Mouse (Mus musculus): ENCODE measurements at regions not wholly inside any gene's neighbourhood (a gene's known extent, or its start where the extent isn't known, plus 50 kb on each side); places are given as distances from the start of the nearest gene placed in this dataset.

DNA sequence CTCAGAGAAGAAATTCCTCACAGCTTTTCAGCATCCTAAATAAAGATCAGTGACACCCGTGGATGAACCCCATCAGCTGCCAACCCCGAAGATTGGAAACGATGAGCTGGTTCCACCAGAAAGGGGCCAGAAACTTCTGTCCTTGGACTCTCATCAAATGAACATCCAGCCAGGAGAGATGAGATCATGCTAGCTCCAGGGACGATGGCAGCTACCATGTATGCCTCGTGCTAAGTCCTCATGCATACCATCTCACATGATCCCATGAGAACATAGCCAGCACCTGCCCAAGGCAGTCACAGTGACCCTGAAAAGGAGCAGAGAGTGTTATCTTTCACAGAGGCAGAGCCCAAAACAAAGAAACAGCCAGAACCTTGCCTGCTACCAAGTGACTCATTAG is 88.6 kb downstream of the Irs2 start:
- no peaks in the 10 kb centered on the region for H3K9me3 ChIP-seq (ENCODE audit: control insufficient read depth)
- no peak for ATAC-seq
- no peak for TF ChIP-seq CTCF (IDR thresholded peaks at IDR 0.05; ENCODE audit: low read depth)
- H3K9ac ChIP-seq (ENCODE audit: low read depth, low read length): no peak overlapping the region
- 90% methylated on average over 5 of the region's 5 CpGs for WGBS
- H3K4me3 ChIP-seq (ENCODE audit: low read depth, low read length): no peak overlapping the region
- H3K27me3 ChIP-seq (replicated peaks; ENCODE audit: control insufficient read depth, insufficient read depth, low read length): no peaks in the 10 kb centered on the region
- H3K27ac ChIP-seq (ENCODE audit: low read depth, low read length): no peak overlapping the region
- no peaks in the 10 kb centered on the region for H3K36me3 ChIP-seq (ENCODE audit: control insufficient read depth, insufficient read depth)
- H3K4me1 ChIP-seq (replicated peaks; ENCODE audit: control insufficient read depth, insufficient read depth, low read length): no peaks in the 10 kb centered on the region
- H3K4me2 ChIP-seq (replicated peaks; ENCODE audit: low read depth): no peak overlapping the region

DNA sequence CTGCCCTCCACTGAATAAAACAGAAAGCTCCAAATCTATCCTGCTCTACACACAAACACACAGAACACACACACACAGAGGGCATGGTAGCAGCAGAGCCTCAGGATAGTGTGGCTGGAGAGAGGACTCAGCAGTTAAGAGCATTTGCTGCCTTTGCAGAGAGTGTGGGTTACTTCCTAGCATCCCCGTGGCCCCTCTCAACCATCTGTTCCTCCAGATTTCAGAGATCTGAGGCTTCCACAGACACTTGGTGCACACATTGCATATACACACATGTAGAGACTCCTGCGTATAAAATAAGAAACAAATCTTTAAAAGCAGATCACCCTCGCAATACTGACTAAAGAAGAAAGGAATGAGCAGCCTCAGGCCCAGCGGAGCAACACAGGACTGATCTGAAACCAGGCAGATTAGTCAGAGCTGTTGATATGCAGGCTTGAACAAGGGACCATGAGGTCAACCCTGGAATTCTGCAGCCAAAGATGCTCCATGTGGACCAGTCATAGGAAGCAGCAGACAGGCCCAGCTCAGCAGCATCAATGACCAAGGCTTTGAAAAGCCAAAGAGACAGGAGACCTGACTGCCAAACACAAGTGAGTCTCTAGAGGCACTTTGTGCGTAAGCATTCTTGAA is 89.7 kb downstream of the Irs2 start:
- ATAC-seq: no peak
- 79% methylated on average over 5 of the region's 5 CpGs for WGBS
- Histone ChIP-seq H3K9ac (ENCODE audit: low read depth, low read length) (no peak overlapping the region), H3K27ac (ENCODE audit: low read depth, low read length) (no peak overlapping the region), H3K27me3 (replicated peaks; ENCODE audit: control insufficient read depth, insufficient read depth, low read length) (no peaks in the 10 kb centered on the region), H3K36me3 (ENCODE audit: control insufficient read depth, insufficient read depth) (no peaks in the 10 kb centered on the region), H3K4me3 (ENCODE audit: low read depth, low read length) (no peak overlapping the region), H3K9me3 (ENCODE audit: control insufficient read depth) (no peaks in the 10 kb centered on the region), H3K4me2 (replicated peaks; ENCODE audit: low read depth) (no peak overlapping the region), H3K4me1 (replicated peaks; ENCODE audit: control insufficient read depth, insufficient read depth, low read length) (no peaks in the 10 kb centered on the region)
- TF ChIP-seq CTCF (IDR thresholded peaks at IDR 0.05; ENCODE audit: low read depth): no peak

DNA sequence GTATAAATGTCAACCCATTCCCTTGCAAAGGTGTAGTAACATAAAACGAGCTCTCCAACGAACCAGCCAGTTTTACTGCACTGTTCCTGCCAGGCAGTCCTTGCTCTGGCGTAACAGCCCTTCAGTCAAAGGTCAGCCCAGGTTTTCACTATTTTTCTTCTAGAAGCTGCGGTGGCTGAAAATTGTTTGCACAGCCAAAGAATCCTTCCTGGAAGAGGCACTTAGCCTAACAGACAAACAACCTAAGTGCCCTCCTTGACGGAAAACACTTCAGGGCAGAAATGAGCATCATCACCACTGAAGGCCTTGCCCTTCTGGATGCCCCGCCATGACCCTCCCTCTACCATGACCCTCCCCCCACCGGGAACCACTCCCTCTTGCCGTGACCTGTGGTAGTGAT is 93.6 kb downstream of the Irs2 start:
- no peak overlapping the region for H3K27ac ChIP-seq (ENCODE audit: low read depth, low read length)
- no peak overlapping the region for H3K4me2 ChIP-seq (replicated peaks; ENCODE audit: low read depth)
- no peak overlapping the region for H3K9ac ChIP-seq (ENCODE audit: low read depth, low read length)
- H3K4me3 ChIP-seq (ENCODE audit: low read depth, low read length): no peak overlapping the region
- no peak for TF ChIP-seq CTCF (IDR thresholded peaks at IDR 0.05; ENCODE audit: low read depth)
- 38% methylated on average over 8 of the region's 8 CpGs for WGBS
- 0 out of 2 replicates have a peak, but pooled peaks have one; percentile 39 for ATAC-seq
- H3K27me3 ChIP-seq (replicated peaks; ENCODE audit: control insufficient read depth, insufficient read depth, low read length): no peaks in the 10 kb centered on the region
- H3K36me3 ChIP-seq (ENCODE audit: control insufficient read depth, insufficient read depth): no peaks in the 10 kb centered on the region
- no peaks in the 10 kb centered on the region for H3K9me3 ChIP-seq (ENCODE audit: control insufficient read depth)
- H3K4me1 ChIP-seq (replicated peaks; ENCODE audit: control insufficient read depth, insufficient read depth, low read length): 0 out of 2 replicates have a peak, but pooled peaks cover 4% of the 10 kb centered on the region

GRCm38 (mm10) chr8:10912436-10912835 is 95.8 kb downstream of the Irs2 start:
- Histone ChIP-seq H3K9me3 (ENCODE audit: control insufficient read depth) (no peaks in the 10 kb centered on the region), H3K9ac (ENCODE audit: low read depth, low read length) (no peak overlapping the region), H3K4me1 (replicated peaks; ENCODE audit: control insufficient read depth, insufficient read depth, low read length) (0 out of 2 replicates have a peak, but pooled peaks cover 4% of the 10 kb centered on the region), H3K4me3 (ENCODE audit: low read depth, low read length) (no peak overlapping the region), H3K36me3 (ENCODE audit: control insufficient read depth, insufficient read depth) (no peaks in the 10 kb centered on the region), H3K27me3 (replicated peaks; ENCODE audit: control insufficient read depth, insufficient read depth, low read length) (no peaks in the 10 kb centered on the region), H3K4me2 (replicated peaks; ENCODE audit: low read depth) (no peak overlapping the region), H3K27ac (ENCODE audit: low read depth, low read length) (no peak overlapping the region)
- no peak for ATAC-seq
- WGBS: 81% methylated on average over 2 of the region's 2 CpGs
- peak; percentile 15; the same call in 1 of the 2 replicates for TF ChIP-seq CTCF (IDR thresholded peaks at IDR 0.05; ENCODE audit: low read depth)

- WGBS: 80% methylated on average over 4 of the region's 4 CpGs
- Histone ChIP-seq H3K9ac (ENCODE audit: low read depth, low read length) (no peak overlapping the region), H3K27ac (ENCODE audit: low read depth, low read length) (peak overlapping the region; percentile 35; the same call in 1 of the 2 replicates), H3K4me3 (ENCODE audit: low read depth, low read length) (no peak overlapping the region), H3K36me3 (ENCODE audit: control insufficient read depth, insufficient read depth) (no peaks in the 10 kb centered on the region), H3K4me2 (replicated peaks; ENCODE audit: low read depth) (no peak overlapping the region), H3K4me1 (replicated peaks; ENCODE audit: control insufficient read depth, insufficient read depth, low read length) (0 out of 2 replicates have a peak, but pooled peaks cover 4% of the 10 kb centered on the region), H3K27me3 (replicated peaks; ENCODE audit: control insufficient read depth, insufficient read depth, low read length) (no peaks in the 10 kb centered on the region), H3K9me3 (ENCODE audit: control insufficient read depth) (no peaks in the 10 kb centered on the region)
- no peak for TF ChIP-seq CTCF (IDR thresholded peaks at IDR 0.05; ENCODE audit: low read depth)
- no peak for ATAC-seq
These were observed 96.9 kb downstream of the Irs2 start for GRCm38 (mm10) chr8:10911371-10911770.

- Histone ChIP-seq H3K9me3 (ENCODE audit: control insufficient read depth) (no peaks in the 10 kb centered on the region), H3K9ac (ENCODE audit: low read depth, low read length) (no peak overlapping the region), H3K27me3 (replicated peaks; ENCODE audit: control insufficient read depth, insufficient read depth, low read length) (no peaks in the 10 kb centered on the region), H3K4me2 (replicated peaks; ENCODE audit: low read depth) (no peak overlapping the region), H3K4me1 (replicated peaks; ENCODE audit: control insufficient read depth, insufficient read depth, low read length) (0 out of 2 replicates have a peak, but pooled peaks cover 4% of the 10 kb centered on the region), H3K36me3 (ENCODE audit: control insufficient read depth, insufficient read depth) (no peaks in the 10 kb centered on the region), H3K4me3 (ENCODE audit: low read depth, low read length) (no peak overlapping the region), H3K27ac (ENCODE audit: low read depth, low read length) (peak overlapping the region; percentile 35; the same call in 1 of the 2 replicates)
- WGBS: 72% methylated on average over 6 of the region's 6 CpGs
- no peak for ATAC-seq
- TF ChIP-seq CTCF (IDR thresholded peaks at IDR 0.05; ENCODE audit: low read depth): no peak
These were observed 97.3 kb downstream of the Irs2 start for GRCm38 (mm10) chr8:10910954-10911353.

Data from intestine, postnatal 0 days (tissue).